Mouse (Mus musculus): ENCODE results near the gene Plekhb2. TPM values are rescaled to one million over a fixed set of nuclear protein-coding genes. Genes with fewer than 3 reads are reported as not detected.

The Plekhb2 gene
- polyA plus RNA-seq, 1 experiment, result 33.3 TPM

DNA sequence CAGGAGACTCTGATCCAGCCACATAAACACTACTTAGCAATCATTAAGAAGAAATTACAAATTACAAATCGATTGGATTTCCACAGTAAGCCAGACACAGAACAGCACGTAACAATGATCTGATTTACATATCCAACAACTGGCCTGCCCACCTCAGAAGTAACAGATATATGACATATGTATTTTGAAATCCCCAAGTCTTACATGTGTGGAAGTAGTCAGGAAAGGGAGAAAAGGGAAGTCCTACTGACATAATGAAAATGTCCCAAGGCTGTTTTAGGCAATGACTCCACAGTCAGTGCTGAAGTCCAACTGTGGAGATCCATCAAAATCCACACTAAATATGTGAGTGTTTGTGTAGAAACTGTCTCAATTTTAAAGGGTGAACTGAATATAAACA lies 28.4 kb upstream of the Plekhb2 start:
- peaks cover 16% of the 10 kb centered on the region for H3K36me3 ChIP-seq (ENCODE audit: control insufficient read depth, insufficient read depth, low read length, poor library complexity, severe bottlenecking)
- H3K4me3 ChIP-seq (ENCODE audit: low read depth, low read length), result no peak overlapping the region
- no peak overlapping the region for H3K9ac ChIP-seq (ENCODE audit: low read depth, poor library complexity, severe bottlenecking)
- TF ChIP-seq EP300 (IDR thresholded peaks at IDR 0.05; ENCODE audit: insufficient read depth, low read depth, low read length) (no peak), CTCF (IDR thresholded peaks at IDR 0.05; ENCODE audit: low read depth, low read length) (no peak)
- H3K27me3 ChIP-seq (ENCODE audit: control insufficient read depth, insufficient read depth, low read length, poor library complexity, severe bottlenecking), result no peaks in the 10 kb centered on the region
- H3K4me1 ChIP-seq (ENCODE audit: control insufficient read depth, insufficient read depth, low read length), result peaks cover 3% of the 10 kb centered on the region
- H3K9me3 ChIP-seq (replicated peaks; ENCODE audit: control insufficient read depth, insufficient read depth, low read length, poor library complexity, severe bottlenecking), result no peaks in the 10 kb centered on the region
- no peak overlapping the region for H3K27ac ChIP-seq (ENCODE audit: insufficient read depth, low read length)

GRCm38 (mm10) chr1:34822003-34822402 lies 27.8 kb upstream of the Plekhb2 start:
- no peaks in the 10 kb centered on the region for H3K9me3 ChIP-seq (replicated peaks; ENCODE audit: control insufficient read depth, insufficient read depth, low read length, poor library complexity, severe bottlenecking)
- peaks cover 16% of the 10 kb centered on the region for H3K36me3 ChIP-seq (ENCODE audit: control insufficient read depth, insufficient read depth, low read length, poor library complexity, severe bottlenecking)
- H3K4me1 ChIP-seq (ENCODE audit: control insufficient read depth, insufficient read depth, low read length), result peaks cover 3% of the 10 kb centered on the region
- TF ChIP-seq EP300 (IDR thresholded peaks at IDR 0.05; ENCODE audit: insufficient read depth, low read depth, low read length) (no peak), CTCF (IDR thresholded peaks at IDR 0.05; ENCODE audit: low read depth, low read length) (no peak), POLR2A (IDR thresholded peaks at IDR 0.05; ENCODE audit: insufficient read depth, low read length) (no peak)
- no peak overlapping the region for H3K27ac ChIP-seq (ENCODE audit: insufficient read depth, low read length)
- H3K4me3 ChIP-seq (ENCODE audit: low read depth, low read length), result no peak overlapping the region
- no peaks in the 10 kb centered on the region for H3K27me3 ChIP-seq (ENCODE audit: control insufficient read depth, insufficient read depth, low read length, poor library complexity, severe bottlenecking)
- H3K9ac ChIP-seq (ENCODE audit: low read depth, poor library complexity, severe bottlenecking), result no peak overlapping the region

DNA sequence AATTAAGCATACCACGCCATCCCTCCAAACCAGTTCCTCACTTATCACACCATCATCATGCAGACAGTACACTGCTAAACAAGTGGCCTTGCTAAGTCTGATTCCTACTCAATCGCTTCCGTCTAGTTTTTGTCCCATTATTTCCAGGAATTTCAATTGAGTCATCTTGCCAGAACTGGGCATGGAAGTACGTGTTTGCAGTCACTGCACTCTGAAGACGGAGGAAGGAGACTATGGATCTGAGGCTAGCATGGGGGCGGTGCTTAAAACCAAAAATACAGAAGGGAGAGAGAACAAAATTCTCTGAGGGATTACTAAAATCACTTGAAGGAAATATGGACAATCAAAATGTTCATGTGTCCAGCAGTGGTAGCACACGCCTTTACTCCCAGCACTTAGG lies 27.0 kb upstream of the Plekhb2 start:
- no peak overlapping the region for H3K4me3 ChIP-seq (ENCODE audit: low read depth, low read length)
- TF ChIP-seq CTCF (IDR thresholded peaks at IDR 0.05; ENCODE audit: low read depth, low read length) (no peak), EP300 (IDR thresholded peaks at IDR 0.05; ENCODE audit: insufficient read depth, low read depth, low read length) (no peak), POLR2A (IDR thresholded peaks at IDR 0.05; ENCODE audit: insufficient read depth, low read length) (no peak)
- peaks cover 16% of the 10 kb centered on the region for H3K36me3 ChIP-seq (ENCODE audit: control insufficient read depth, insufficient read depth, low read length, poor library complexity, severe bottlenecking)

DNA sequence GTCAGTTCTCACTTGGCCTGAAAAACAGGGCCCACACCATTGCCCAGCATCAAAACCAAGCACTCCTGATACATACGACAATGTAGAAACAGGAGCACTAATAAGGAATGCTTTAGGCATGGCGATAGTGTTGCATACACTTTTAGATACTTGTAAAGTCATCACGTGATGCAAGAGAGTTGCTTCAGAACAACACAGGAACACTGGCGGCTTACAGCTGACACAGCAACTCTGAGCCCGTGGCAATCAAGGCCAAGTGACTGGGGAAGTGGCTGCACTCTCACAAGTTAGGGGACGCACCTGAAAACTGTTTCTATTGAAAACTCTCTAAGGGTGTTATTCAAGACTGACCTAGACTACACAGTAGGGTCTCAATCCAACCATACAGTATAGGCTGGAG lies 26.4 kb upstream of the Plekhb2 start:
- peaks cover 11% of the 10 kb centered on the region; the same call in 1 of the 2 replicates for H3K36me3 ChIP-seq (ENCODE audit: control insufficient read depth, insufficient read depth, low read length, poor library complexity, severe bottlenecking)

More for the DNA sequence above, 27.0 kb upstream of the Plekhb2 start:
- Histone ChIP-seq H3K9ac (ENCODE audit: low read depth, poor library complexity, severe bottlenecking) (no peak overlapping the region), H3K27me3 (ENCODE audit: control insufficient read depth, insufficient read depth, low read length, poor library complexity, severe bottlenecking) (no peaks in the 10 kb centered on the region), H3K4me1 (ENCODE audit: control insufficient read depth, insufficient read depth, low read length) (peaks cover 3% of the 10 kb centered on the region), H3K27ac (ENCODE audit: insufficient read depth, low read length) (no peak overlapping the region), H3K9me3 (replicated peaks; ENCODE audit: control insufficient read depth, insufficient read depth, low read length, poor library complexity, severe bottlenecking) (no peaks in the 10 kb centered on the region)

DNA sequence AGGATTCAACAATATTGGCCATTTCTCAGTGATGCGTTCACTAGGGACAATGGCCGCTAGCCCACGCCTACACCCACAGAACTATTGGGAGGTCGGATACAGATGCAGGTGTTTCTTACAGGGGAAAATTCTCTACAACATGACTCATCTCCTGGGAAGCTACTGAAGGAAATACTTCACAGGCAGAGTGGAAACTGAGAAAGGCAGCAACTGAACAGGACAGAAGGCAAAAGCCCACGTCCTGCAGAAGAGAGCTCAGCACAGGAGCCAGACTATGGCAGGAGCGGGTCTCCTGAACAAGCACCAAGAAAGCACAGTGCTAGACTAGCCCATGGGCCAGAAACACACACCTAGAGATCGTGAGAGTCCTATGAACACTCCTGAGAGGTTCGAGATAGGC lies 25.6 kb upstream of the Plekhb2 start:
- H3K9me3 ChIP-seq (replicated peaks; ENCODE audit: control insufficient read depth, insufficient read depth, low read length, poor library complexity, severe bottlenecking), result no peaks in the 10 kb centered on the region
- peaks cover 3% of the 10 kb centered on the region for H3K4me1 ChIP-seq (ENCODE audit: control insufficient read depth, insufficient read depth, low read length)
- no peak overlapping the region for H3K9ac ChIP-seq (ENCODE audit: low read depth, poor library complexity, severe bottlenecking)
- no peak overlapping the region for H3K27ac ChIP-seq (ENCODE audit: insufficient read depth, low read length)
- peaks cover 14% of the 10 kb centered on the region; the same call in 1 of the 2 replicates for H3K36me3 ChIP-seq (ENCODE audit: control insufficient read depth, insufficient read depth, low read length, poor library complexity, severe bottlenecking)
- no peak for TF ChIP-seq CTCF (IDR thresholded peaks at IDR 0.05; ENCODE audit: low read depth, low read length)
- no peak for TF ChIP-seq POLR2A (IDR thresholded peaks at IDR 0.05; ENCODE audit: insufficient read depth, low read length)
- TF ChIP-seq EP300 (IDR thresholded peaks at IDR 0.05; ENCODE audit: insufficient read depth, low read depth, low read length), result no peak
- no peak overlapping the region for H3K4me3 ChIP-seq (ENCODE audit: low read depth, low read length)
- no peaks in the 10 kb centered on the region for H3K27me3 ChIP-seq (ENCODE audit: control insufficient read depth, insufficient read depth, low read length, poor library complexity, severe bottlenecking)

More for the DNA sequence above, 26.4 kb upstream of the Plekhb2 start:
- H3K4me3 ChIP-seq (ENCODE audit: low read depth, low read length), result no peak overlapping the region
- H3K27me3 ChIP-seq (ENCODE audit: control insufficient read depth, insufficient read depth, low read length, poor library complexity, severe bottlenecking), result no peaks in the 10 kb centered on the region
- H3K27ac ChIP-seq (ENCODE audit: insufficient read depth, low read length), result no peak overlapping the region
- H3K9ac ChIP-seq (ENCODE audit: low read depth, poor library complexity, severe bottlenecking), result no peak overlapping the region
- no peaks in the 10 kb centered on the region for H3K9me3 ChIP-seq (replicated peaks; ENCODE audit: control insufficient read depth, insufficient read depth, low read length, poor library complexity, severe bottlenecking)
- peaks cover 3% of the 10 kb centered on the region for H3K4me1 ChIP-seq (ENCODE audit: control insufficient read depth, insufficient read depth, low read length)
- TF ChIP-seq CTCF (IDR thresholded peaks at IDR 0.05; ENCODE audit: low read depth, low read length) (no peak), POLR2A (IDR thresholded peaks at IDR 0.05; ENCODE audit: insufficient read depth, low read length) (no peak), EP300 (IDR thresholded peaks at IDR 0.05; ENCODE audit: insufficient read depth, low read depth, low read length) (no peak)

DNA sequence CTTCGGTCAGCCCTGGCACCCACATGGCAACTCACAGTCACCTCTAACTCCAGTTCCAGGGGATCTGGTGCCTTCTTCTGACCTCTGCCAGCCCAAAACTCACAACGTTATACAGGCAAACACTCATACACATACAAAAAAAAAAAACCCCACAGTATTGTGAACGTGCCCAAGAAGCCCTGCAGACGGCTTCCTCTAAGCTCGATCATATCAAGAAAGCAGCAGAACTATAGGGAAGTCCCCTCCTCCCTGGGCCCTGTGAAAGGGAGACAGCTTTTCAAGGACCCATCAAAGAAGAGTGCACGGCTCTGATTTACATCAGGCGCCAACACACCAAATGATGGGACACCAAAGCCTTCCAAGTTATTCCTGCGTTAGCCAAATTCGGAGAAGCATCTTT lies 23.9 kb upstream of the Plekhb2 start:
- no peak overlapping the region for H3K27ac ChIP-seq (ENCODE audit: insufficient read depth, low read length)
- peaks cover 14% of the 10 kb centered on the region; the same call in 1 of the 2 replicates for H3K36me3 ChIP-seq (ENCODE audit: control insufficient read depth, insufficient read depth, low read length, poor library complexity, severe bottlenecking)
- peaks cover 3% of the 10 kb centered on the region for H3K4me1 ChIP-seq (ENCODE audit: control insufficient read depth, insufficient read depth, low read length)
- no peaks in the 10 kb centered on the region for H3K9me3 ChIP-seq (replicated peaks; ENCODE audit: control insufficient read depth, insufficient read depth, low read length, poor library complexity, severe bottlenecking)
- no peak for TF ChIP-seq EP300 (IDR thresholded peaks at IDR 0.05; ENCODE audit: insufficient read depth, low read depth, low read length)
- no peak for TF ChIP-seq POLR2A (IDR thresholded peaks at IDR 0.05; ENCODE audit: insufficient read depth, low read length)
- TF ChIP-seq CTCF (IDR thresholded peaks at IDR 0.05; ENCODE audit: low read depth, low read length), result no peak
- no peaks in the 10 kb centered on the region for H3K27me3 ChIP-seq (ENCODE audit: control insufficient read depth, insufficient read depth, low read length, poor library complexity, severe bottlenecking)
- no peak overlapping the region for H3K9ac ChIP-seq (ENCODE audit: low read depth, poor library complexity, severe bottlenecking)
- no peak overlapping the region for H3K4me3 ChIP-seq (ENCODE audit: low read depth, low read length)
